Mouse (Mus musculus) yolk sac, embryonic 10.5 days (tissue): ENCODE measurements around the gene Rasal2.
"Not testable (repeated sequence)": the region's sequence is repeated elsewhere in the genome, so short reads cannot be mapped to it uniquely, and the experiment has no call there.

ENCODE experiments used
- DNase-seq: peaks from one replicate; pipeline ENCODE4 v3.0.0-alpha.2; 2017; ENCODE audit warnings: low spot score

Gene Rasal2

GRCm38 (mm10) chr1:157243576-157244452, 168.6 kb downstream of the Rasal2 start:
- no peak for DNase-seq

GRCm38 (mm10) chr1:157239687-157240086, 172.7 kb downstream of the Rasal2 start:
- DNase-seq = no peak

GRCm38 (mm10) chr1:157236650-157237344, 175.6 kb downstream of the Rasal2 start:
- DNase-seq = not testable (repeated sequence)

- DNase-seq = no peak
Observed at GRCm38 (mm10) chr1:157233451-157233850, 178.9 kb downstream of the Rasal2 start.

- no peak for DNase-seq
Observed at GRCm38 (mm10) chr1:157232372-157232771, 180.0 kb downstream of the Rasal2 start.

- no peak for DNase-seq
Observed at GRCm38 (mm10) chr1:157231016-157231415, 181.4 kb downstream of the Rasal2 start.

- DNase-seq = no peak
Observed at GRCm38 (mm10) chr1:157230386-157230785, 182.0 kb downstream of the Rasal2 start.

GRCm38 (mm10) chr1:157225013-157225412, 187.4 kb downstream of the Rasal2 start:
- no peak for DNase-seq

GRCm38 (mm10) chr1:157220910-157221309, 191.5 kb downstream of the Rasal2 start:
- no peak for DNase-seq

- DNase-seq = no peak
Observed at GRCm38 (mm10) chr1:157220466-157220865, 191.9 kb downstream of the Rasal2 start.

- DNase-seq = no peak
Observed at GRCm38 (mm10) chr1:157208754-157209153, 203.6 kb downstream of the Rasal2 start.

GRCm38 (mm10) chr1:157205685-157206084, 206.7 kb downstream of the Rasal2 start:
- DNase-seq = no peak

- no peak for DNase-seq
Observed at GRCm38 (mm10) chr1:157183043-157183442, 229.4 kb downstream of the Rasal2 start.

- DNase-seq = no peak
Observed at GRCm38 (mm10) chr1:157182431-157182830, 230.0 kb downstream of the Rasal2 start.

- no peak for DNase-seq
Observed at GRCm38 (mm10) chr1:157181081-157181480, 231.3 kb downstream of the Rasal2 start.

GRCm38 (mm10) chr1:157178988-157179764, 233.2 kb downstream of the Rasal2 start:
- no peak for DNase-seq

- DNase-seq = no peak
Observed at GRCm38 (mm10) chr1:157169292-157169691, 243.1 kb downstream of the Rasal2 start.

GRCm38 (mm10) chr1:157168891-157169290, 243.5 kb downstream of the Rasal2 start:
- DNase-seq = no peak

GRCm38 (mm10) chr1:157153781-157154180, 258.6 kb downstream of the Rasal2 start:
- DNase-seq = no peak

- DNase-seq = no peak
Observed at GRCm38 (mm10) chr1:157150107-157150506, 262.3 kb downstream of the Rasal2 start.

- DNase-seq = no peak
Observed at GRCm38 (mm10) chr1:157144621-157145020, 267.8 kb downstream of the Rasal2 start.

GRCm38 (mm10) chr1:157143326-157143932, 269.0 kb downstream of the Rasal2 start:
- no peak for DNase-seq
